25 mouse cellular contexts compared by ENCODE assay signal in the genomic region with DNA sequence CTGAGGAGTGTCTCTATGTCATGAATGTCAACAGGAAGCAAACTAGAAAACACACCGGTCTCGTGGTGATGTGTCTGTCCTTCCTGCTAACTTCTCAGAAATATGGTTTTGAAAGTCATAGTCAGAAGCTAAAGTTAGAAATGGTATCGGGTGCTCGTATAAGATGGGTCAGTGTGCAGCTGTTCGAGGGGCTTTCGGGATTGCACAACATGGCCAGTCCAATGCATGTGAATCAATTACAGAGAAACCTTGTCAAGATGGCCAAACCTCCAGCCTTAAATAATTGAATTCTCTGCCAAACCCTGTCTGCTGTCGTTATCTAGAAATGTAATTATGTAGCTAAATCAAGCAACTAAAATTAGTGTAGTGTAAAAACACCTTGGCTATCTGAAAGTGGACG.
"Had no signal": no experiment of that assay in that cellular context is flagged by ENCODE, and none has a peak within 500 bp of the region (broad histone marks: within the 10 kb centered on the region; RNA-seq: fewer than 3 reads in every experiment).

No protein-coding gene starts in this region.

- H3K4me2 ChIP-seq: embryonic facial prominence, embryonic 12.5 days; embryonic facial prominence, embryonic 13.5 days; embryonic facial prominence, embryonic 15.5 days; forebrain, embryonic 12.5 days; forebrain, embryonic 13.5 days; forebrain, embryonic 15.5 days had no signal

- DNase-seq: cerebellum, adult 2 months; cerebellum, adult 8-10 months; cerebellum, adult 9-10 months; cerebellum, adult 9-11 months; cerebellum, postnatal 10 days; cerebellum, postnatal 14 days; cerebellum, postnatal 25 days; cerebellum, postnatal 36 days; embryo, embryonic 11 days; forebrain, postnatal 0 days; gastrocnemius, postnatal 10 days; gastrocnemius, postnatal 14 days; gastrocnemius, postnatal 25 days; gastrocnemius, postnatal 36 days; heart, adult 18-20 months; heart, adult 2 months had no signal

- H3K27ac ChIP-seq: embryonic facial prominence, embryonic 10.5 days; embryonic facial prominence, embryonic 12.5 days; embryonic facial prominence, embryonic 13.5 days; embryonic facial prominence, embryonic 15.5 days; forebrain, embryonic 10.5 days; forebrain, embryonic 12.5 days; forebrain, embryonic 13.5 days; forebrain, embryonic 15.5 days; heart, adult 2 months had no signal

- H3K4me1 ChIP-seq: embryonic facial prominence, embryonic 10.5 days; embryonic facial prominence, embryonic 12.5 days; embryonic facial prominence, embryonic 13.5 days; embryonic facial prominence, embryonic 15.5 days had no signal

- H3K27me3 ChIP-seq: embryonic facial prominence, embryonic 12.5 days; embryonic facial prominence, embryonic 13.5 days; embryonic facial prominence, embryonic 15.5 days; forebrain, embryonic 13.5 days; forebrain, embryonic 15.5 days had no signal

- H3K4me3 ChIP-seq: embryonic facial prominence, embryonic 10.5 days; embryonic facial prominence, embryonic 12.5 days; embryonic facial prominence, embryonic 13.5 days; embryonic facial prominence, embryonic 15.5 days; erythroblast, embryonic 14.5 days; forebrain, embryonic 10.5 days; forebrain, embryonic 12.5 days; forebrain, embryonic 13.5 days; forebrain, embryonic 15.5 days; heart, adult 2 months had no signal

- H3K36me3 ChIP-seq: embryonic facial prominence, embryonic 10.5 days; embryonic facial prominence, embryonic 12.5 days; embryonic facial prominence, embryonic 13.5 days; embryonic facial prominence, embryonic 15.5 days; forebrain, embryonic 10.5 days; forebrain, embryonic 12.5 days; forebrain, embryonic 15.5 days had no signal
